Mouse (Mus musculus): Measurements from ENCODE around the gene Mogs.

DNA sequence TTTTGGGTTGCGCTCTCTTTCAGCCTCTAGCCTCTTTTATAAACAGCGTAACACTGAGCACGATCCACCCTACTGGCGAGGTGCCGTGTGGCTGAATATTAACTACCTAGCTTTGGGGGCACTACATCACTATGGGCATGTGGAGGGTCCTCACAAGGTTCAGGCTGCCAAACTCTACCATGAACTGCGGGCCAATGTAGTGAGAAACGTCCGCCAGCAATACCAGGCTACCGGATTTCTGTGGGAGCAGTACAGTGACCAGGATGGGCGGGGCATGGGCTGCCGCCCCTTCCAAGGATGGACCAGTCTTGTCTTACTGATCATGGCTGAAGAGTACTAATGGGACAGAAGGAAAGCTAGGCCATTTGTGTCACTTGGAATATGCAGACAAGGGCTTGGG is 3.1 kb downstream of the Mogs start:
- TF ChIP-seq POLR2A (IDR thresholded peaks at IDR 0.05; ENCODE audit: low read depth, low read length) (no peak), HCFC1 (IDR thresholded peaks at IDR 0.05; ENCODE audit: low read depth, low read length) (no peak), EP300 (IDR thresholded peaks at IDR 0.05; ENCODE audit: low read length) (no peak), CTCF (conservative IDR thresholded peaks at IDR 0.05 in 1 of 2, IDR thresholded peaks at IDR 0.05 in 1 of 2; ENCODE audit: low read depth in 2 of 2, low read length in 2 of 2) (no peak), MAX (IDR thresholded peaks at IDR 0.05; ENCODE audit: low read length) (no peak), TCF12 (IDR thresholded peaks at IDR 0.05; ENCODE audit: low read depth, low read length) (no peak), SIN3A (IDR thresholded peaks at IDR 0.05; ENCODE audit: low read length) (no peak), ZNF384 (IDR thresholded peaks at IDR 0.05; ENCODE audit: low read depth, low read length) (no peak), RAD21 (IDR thresholded peaks at IDR 0.05; ENCODE audit: low read depth, low read length) (no peak), TBP (conservative IDR thresholded peaks at IDR 0.05; ENCODE audit: low read depth, low read length) (no peak), E2F4 (IDR thresholded peaks at IDR 0.05; ENCODE audit: insufficient replicate concordance, low read depth, low read length) (no peak)

Data from CH12.LX (cell line).